Mouse (Mus musculus): ENCODE data around the gene Phtf2. TPM values are rescaled to one million over a fixed set of nuclear protein-coding genes. Genes with fewer than 3 reads are reported as not detected.
A peak's percentile ranks its signal among the peaks of the same experiment; 100 is the strongest.

Gene Phtf2
- 4.3 and 6.5 TPM in 2 replicates for total RNA-seq (2015)
- total RNA-seq (2017): 9.3 and 14.6 TPM in 2 replicates

DNA sequence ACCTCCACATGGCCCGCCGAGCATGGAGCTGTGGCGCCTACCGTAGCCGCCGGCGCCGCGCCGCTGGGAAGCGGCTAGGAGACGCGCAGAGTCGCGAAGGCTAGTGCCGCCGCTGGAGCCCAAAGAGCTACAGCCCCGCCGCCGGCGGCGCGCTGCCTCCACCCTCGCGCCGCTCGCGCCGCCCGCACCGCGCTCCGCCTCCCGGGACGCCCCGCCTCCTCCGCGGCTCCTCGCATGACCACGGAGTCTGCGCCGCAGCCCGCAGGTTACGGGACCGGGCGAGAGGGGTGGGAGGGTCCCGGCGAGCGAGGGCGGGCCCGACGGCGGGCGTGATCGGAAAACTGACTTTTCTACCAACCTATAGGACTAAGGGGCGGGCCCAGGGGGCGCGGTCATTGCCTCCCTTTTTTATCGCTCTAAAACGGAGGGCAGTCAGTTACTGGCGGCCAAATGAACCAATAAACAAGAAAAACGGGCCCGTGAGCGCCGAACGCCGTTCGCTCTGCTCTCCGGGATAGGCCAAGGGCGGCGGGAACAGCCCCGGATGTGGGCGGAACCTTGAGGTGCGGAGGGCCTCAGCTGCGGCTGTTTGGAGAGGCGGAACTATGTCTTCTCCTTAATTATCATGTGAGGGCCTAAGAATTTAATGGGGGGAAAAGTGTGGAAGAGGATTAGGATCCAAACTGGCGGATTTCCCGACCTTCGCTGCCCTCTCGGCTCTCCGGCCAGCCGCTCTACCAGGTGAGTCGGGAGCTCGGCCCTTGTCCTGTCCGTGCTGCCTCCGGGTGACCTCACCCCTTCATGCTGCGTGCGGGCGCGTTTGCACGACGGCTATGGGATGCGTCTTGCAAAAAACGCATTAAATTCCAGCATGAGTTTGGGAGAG lies at the start of gene Phtf2, which contains the start of gene Tmem60:
Gene Phtf2, minus strand, starts transcription at position 210 of the 886 bp plus-strand sequence.
Gene Tmem60, plus strand, starts transcription at position 277 of the 886 bp plus-strand sequence.
- ATAC-seq (ENCODE audit: poor library complexity, severe bottlenecking): peak; percentile 91

DNA sequence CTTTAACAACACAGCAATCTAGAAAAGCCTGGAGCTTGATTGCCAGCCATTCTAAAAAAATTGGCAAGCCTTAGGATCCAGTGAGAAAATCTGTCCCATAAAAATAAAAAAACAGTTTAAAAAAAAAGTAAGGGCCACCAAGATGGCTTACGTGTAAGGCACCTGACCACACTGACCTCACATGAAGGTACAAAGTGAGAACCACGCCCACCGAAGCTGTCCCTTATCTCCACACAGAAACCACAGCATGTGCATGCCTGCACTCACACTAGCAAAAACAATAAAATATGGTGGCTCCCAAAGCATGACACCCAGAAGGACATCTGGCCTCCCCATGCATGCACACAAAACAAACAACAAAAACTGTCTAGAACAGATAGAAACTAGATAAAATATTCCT lies 49.4 kb upstream of the Phtf2 start:
- 0 out of 2 replicates have a peak, but pooled peaks have one; percentile 37 for ATAC-seq (ENCODE audit: poor library complexity, severe bottlenecking)

DNA sequence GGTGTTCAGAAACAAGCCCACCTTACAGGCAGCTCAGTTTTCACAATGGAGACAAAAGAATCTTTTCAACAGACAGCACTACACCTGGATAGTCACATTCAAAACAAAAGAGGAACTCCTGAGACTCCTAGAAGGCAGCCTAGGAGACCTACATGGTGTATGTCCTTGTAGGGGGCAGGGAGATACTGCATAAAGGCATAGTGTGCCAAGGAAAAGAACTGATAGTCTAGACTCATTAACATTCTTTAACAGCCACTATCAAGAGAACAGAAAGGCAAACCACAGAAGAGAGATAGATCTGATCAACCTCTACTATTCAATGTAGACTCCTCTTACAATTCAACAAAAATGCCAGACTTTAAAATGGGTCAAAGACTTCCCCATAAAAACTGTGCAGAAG lies 48.5 kb upstream of the Phtf2 start:
- no peak for ATAC-seq (ENCODE audit: poor library complexity, severe bottlenecking)

DNA sequence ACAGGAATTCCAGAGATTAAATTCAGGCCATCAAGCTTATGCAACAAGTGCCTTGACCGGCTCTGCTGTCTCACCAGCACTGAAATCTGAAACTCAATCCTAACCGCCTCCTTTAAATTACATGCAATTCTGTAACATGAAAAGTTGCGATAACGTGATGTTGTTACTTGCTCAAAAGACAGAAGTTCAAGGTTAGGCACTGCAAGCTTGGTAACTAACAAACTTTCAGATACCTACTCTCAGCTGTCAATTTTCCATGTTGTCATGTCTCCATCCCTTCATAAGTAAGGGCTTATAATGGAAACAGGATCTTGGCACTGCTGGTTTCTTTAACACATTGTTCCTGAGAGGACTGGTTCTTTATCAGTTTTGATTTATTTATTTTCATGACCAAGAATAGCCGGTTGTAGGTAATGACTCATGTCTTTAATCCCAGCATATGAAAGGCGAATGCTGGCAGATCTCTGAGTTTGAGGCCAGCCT lies 47.8 kb upstream of the Phtf2 start:
- no peak for ATAC-seq (ENCODE audit: poor library complexity, severe bottlenecking)

DNA sequence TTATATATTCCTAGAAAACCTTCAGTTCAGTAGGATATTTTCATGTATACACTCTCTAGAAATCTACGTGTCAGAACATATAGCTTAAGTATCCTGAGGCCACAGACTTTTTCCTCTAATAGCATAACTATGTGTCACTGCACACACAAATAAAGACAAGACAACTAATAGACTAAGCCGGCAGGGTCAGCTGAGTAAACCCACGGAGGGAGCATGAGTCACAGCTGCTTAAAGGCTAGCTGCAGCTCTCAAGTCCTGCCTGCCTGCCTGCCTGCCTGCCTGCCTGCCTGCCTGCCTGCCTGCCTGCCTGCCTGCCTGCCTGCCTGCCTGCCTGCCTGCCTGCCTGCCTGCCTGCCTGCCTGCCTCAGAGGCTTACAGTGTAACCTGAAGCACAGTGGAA lies 43.5 kb upstream of the Phtf2 start:
- ATAC-seq (ENCODE audit: poor library complexity, severe bottlenecking): no peak

DNA sequence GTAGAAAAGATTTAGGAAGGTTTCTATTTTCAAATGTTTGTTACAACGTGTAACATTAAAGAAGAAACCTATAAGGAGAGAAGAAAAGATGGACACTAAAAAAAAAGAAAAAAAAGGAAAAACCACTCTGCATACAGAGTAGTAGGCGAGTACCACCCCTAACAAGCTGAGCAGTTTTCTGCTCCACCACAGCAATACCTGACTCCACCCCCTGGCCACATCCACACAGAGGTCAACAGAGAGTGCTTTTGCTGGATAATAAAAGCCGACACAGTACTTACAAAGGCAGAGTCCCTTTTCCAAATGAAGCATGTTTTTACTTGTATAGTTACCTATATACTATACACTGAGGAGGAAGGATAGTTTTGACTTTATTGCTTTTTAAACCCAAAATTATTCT lies 42.7 kb upstream of the Phtf2 start:
- ATAC-seq (ENCODE audit: poor library complexity, severe bottlenecking): no peak

DNA sequence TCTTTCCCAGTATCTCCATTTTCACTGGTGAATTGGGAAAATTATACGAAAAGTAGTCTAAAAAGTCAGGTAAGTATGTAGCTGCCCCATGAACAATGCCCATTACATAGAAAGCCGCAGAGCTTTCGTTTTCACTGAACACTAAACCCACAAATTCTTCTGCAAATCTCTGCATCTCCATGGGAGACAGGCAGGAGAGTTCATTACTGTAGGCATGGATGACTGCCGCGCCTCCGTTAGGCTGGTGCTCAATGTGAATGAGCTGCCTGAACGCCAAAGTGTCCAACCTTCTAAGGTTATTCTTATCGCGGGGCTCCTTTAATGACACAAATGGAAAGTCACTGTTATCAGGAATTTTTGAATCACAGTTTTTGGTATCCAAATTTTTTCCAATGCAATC lies 37.6 kb upstream of the Phtf2 start:
- ATAC-seq (ENCODE audit: poor library complexity, severe bottlenecking): no peak

DNA sequence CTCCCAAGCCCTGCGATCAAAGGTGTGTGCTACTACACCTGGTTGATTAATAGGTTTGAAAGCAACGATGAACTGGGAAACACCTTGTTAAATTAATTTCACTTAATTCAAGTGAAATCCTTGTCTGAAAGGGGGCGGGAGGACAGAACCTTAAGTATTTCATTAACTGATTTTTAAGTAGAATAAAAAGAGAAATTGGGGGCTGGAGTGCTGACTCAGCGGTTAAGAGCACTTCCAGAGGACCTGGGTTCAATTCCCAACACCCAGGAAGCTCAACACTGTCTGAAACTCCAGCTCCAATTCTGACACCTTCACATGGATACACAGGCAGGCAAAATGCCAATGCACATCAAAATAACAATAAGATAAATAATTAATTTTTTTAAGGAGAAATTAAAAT lies 37.0 kb upstream of the Phtf2 start:
- ATAC-seq (ENCODE audit: poor library complexity, severe bottlenecking): no peak

DNA sequence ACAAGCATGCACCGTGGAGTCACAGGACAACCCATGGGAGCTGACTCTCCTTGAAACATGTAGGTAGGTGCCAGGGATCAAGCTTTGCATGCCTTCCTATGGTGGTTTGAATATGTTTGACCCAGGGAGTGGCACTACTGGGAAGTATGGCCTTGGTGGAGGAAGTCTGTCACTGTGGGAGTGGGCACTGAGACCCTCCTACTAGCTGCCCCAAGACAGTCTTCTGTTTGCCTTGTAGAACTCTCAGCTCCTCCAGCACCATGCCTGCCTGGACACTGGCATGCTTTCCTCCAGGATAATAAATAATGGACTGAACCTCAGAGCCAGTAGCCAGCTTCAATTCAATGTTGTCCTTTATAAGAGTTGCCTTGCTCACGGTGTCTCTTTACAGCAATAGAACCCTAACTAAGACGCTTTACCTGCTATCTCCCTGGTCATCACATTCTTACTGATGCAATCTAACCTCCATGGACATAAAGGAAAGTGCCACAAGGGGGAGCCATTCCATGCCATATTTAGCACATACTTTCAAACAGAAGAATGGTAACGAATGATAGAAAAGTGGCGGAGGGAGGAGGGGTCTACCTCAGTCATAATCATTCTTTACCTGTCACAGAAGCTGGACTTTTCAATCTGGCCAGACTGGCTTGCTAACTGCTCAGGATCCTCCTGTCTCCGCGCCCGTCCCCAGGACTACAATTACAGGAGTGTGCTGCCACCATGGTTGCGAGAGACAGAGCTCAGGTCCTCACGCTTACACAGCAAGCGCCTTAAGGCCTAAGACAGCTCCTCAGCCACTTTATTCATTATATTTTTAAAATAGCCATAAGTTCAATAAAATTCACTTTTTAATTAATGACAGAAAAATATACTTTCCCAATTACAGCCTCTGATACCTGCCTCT lies 31.7 kb upstream of the Phtf2 start:
- peak; percentile 68 for ATAC-seq (ENCODE audit: poor library complexity, severe bottlenecking)

DNA sequence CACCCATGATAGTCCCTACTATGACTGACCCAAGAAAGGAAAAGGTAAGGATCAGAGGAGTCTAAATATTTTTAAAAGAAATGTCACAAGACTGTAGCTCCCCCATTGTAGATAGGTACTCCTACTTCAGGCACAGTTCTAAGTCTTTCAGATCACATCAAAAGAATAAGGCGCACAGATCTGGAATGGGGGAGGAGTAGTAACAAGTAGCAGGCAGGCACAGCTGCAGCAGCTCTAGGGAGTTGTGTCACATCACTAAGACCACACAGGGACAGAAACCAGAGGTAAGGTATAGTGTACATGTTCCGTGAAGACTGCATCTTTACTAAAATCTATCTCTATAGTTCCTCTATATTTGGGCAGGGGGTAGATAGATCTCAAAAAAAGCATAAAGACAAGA lies 29.8 kb upstream of the Phtf2 start:
- no peak for ATAC-seq (ENCODE audit: poor library complexity, severe bottlenecking)

DNA sequence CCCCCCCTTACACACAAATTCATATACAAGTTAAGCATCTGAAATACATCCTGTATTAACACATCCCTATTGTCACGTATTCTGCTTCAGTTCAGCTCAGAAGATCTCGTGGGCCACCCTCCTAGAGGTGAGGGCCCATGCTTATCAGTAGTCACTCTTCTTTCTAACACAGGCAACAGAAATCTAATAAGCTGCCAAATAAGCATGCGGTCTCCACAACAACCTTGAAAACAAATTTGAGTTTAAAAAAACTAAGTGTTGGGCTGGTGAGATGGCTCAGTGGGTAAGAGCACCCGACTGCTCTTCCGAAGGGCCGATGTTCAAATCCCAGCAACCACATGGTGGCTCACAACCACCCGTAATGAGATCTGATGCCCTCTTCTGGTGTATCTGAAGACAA lies 24.3 kb upstream of the Phtf2 start:
- ATAC-seq (ENCODE audit: poor library complexity, severe bottlenecking): no peak

DNA sequence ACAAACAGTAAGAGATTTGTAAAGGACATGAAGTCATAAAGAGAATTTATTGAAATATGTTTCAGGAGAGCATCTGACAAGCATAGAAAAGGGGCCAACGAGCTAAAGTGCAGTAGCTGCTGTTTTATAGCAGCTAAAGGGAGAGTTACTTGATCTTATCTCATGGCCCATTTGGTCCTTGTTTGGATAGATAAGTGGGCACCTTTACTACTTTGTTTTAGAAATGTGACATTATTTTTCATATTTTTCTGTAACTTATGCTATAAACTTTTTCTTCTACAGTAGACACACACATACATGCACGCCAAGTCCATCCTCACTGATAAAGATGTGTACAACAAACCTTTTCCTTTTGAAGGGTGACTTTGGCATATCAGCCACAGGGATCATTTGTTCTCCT lies 23.5 kb upstream of the Phtf2 start:
- ATAC-seq (ENCODE audit: poor library complexity, severe bottlenecking): no peak

DNA sequence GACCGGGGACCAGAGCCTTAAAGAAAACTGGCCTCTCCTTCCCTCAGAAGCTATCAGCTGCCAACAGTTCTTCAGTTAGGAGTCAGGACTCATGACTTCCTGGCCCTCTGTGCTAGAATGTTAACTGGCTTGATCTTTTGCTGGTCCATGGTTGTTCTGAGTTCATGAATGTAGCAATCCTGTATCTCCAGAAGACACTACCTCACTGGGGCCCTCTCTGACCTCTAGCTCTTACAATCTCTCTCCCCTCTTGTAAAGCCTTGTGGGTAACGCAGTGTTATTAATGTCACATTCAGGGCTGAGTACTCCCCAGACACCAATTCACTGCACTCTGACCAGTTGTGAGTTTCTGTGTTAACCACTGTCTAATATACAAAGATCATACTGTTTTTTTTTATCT lies 22.7 kb upstream of the Phtf2 start:
- ATAC-seq (ENCODE audit: poor library complexity, severe bottlenecking): no peak

DNA sequence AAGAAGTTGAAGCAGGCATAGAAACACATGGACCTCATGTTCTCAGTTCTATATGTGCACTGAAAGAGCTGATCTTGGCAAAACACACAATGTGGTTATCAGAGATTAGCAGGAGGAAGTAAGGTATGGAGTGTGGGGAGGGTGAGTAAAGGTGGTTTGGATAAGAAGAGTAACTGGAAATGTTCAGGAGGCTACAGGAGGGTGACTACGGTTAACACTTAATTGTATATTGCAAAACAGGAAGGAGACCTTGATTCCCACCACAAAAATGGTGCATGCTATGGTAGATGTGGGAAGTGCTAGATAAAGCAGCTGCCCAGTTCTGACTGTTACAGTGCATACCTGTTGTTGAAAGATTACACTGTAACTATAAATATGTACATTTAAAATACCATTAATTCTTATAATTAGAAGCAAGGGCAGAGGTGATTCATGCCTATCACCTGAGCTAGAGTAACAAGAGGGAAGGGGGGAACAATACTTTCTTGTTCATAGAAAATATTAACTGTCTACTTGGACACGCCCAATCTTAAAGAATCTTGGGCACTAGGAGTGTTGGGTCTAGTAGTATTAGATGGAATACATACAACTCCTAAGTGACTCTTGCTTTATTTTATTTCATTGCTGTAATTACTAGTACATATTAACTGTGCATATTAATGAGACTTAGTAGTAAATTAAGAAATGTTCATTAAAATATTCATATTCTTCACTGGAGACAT lies 15.7 kb upstream of the Phtf2 start:
- ATAC-seq (ENCODE audit: poor library complexity, severe bottlenecking): peak; percentile 66

DNA sequence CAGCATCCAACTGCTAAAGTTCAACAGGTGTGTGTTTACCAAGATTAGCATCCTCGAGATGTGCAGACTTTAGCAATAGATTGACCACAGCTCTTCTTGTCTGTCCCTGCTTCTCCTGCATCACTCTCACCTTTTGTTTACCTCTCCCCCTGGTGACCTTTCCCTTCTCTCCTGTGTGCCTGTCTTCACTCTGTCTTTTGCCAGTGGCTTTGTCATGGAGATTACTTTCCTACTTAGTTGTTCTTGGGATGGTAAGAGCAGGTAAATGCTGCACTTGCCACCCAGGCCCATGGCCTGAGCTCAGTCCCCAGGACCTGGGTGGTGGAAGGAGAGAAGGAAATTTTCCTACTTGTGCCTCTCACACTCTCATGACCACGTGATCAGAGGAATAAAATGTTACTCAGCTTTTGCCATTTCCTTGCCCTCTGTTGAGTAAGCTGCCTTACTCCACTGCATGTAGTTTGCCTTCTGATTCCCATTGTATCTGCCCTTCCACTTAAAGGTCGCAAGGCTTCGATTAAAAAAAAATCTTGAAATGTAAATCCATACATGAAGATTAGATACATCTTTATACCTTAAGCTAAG lies 2.2 kb upstream of the Phtf2 start:
- no peak for ATAC-seq (ENCODE audit: poor library complexity, severe bottlenecking)

DNA sequence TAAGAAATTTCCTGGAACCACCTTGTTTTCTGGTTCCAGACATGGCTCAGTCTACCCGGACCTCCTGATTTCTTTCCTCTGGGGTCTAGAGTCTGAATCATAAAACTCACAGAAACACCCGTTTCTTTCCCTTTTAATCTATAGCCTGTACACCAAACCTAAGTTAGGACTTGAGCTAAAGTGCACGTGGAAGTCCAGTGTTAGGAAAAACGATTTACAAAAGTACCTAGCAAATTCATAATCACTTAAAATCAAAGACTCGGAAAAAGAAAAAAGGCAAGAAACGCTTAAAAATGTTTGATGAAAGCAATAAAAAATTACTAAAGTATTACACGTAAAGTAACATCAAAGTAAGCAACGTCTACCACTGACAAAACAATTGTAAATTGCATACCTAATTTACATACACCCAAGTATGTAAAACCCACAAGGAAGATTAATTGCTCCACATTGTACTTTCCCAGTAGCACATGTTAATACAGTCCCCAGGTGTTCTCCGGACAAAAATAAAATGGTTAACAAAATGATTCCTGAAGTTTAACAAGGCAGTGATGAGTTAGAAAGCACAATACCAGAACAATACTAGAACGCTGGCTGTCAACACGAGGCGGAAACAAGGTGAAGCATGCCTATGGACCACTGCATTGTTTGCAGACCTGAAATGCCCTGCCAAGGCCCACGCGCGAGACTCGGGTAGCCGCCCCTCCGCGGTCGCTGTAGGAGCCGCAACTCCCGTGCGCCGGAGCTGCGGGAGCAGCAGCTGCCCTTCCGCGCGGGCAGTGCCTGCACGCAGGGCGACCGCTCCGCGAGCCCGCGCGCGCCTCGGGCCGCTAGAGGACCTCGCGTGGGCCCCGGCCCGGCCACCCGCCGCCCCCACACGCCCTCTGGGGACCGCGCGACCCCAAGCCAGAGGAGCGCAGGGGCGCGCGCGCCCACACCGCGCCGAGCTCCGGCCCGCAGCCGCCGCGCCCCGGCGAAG lies 838 bp downstream of the Phtf2 start:
- peak; percentile 16 for ATAC-seq (ENCODE audit: poor library complexity, severe bottlenecking)

DNA sequence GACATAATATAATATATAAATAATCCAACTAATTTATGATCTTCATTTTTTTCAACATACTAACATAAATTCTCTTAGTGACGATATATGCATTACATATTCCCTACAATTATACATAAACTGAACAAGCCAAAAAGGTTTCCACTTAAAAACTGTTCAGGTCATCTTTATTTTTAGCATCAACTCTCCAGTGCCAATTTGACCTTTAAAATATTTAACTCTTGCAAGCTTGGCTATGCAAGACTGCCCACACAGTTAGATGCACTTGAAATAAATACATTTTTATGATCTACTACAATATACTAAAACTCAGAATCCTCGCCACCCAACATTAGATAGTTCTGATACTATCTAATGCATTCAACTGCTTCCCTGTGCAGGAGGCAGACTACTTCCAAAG lies 1.5 kb downstream of the Phtf2 start:
- ATAC-seq (ENCODE audit: poor library complexity, severe bottlenecking): no peak

DNA sequence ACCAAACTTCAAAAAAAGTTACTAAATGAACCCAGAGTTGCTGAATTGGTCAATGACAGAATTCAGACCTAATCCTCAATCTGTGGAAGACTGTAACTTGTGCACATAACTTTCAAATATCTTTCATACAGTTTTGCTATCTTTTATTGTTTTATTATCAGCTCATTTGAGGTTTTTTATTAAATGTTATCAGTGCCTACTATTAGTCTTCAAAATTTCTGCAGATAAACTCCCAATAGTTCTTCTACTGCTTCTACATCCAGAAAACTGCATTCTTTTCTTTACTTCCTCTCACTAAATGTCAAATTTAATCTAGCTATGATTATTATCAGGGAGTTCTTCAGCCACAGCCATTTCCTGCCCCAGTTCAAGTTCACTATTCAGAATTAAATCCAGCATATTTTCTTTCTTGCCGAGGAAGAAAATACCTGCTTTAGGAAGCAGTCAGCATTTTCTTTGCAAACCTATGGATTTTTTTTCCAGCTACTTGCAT lies 4.9 kb downstream of the Phtf2 start:
- ATAC-seq (ENCODE audit: poor library complexity, severe bottlenecking): no peak

DNA sequence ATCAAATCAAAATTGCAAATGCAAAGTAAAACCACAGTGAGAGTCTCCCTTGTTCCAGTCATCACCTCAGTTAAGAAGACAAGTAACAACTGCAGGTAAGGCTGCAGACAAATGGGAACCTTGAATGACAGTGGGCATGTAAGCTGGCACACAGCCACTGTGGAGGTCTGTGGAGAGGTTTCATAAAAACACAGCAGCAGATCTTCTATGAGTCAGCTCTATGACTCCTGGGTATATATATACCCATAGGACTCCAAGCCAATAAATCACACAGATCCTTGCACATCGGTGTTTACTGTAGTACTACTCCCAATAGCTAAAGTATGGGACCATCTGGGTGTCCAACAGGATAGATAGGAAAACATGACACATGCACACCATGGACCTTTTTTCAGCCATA lies 8.8 kb downstream of the Phtf2 start:
- ATAC-seq (ENCODE audit: poor library complexity, severe bottlenecking): no peak
